In genomic region chr17:5153461-5153860, GRCm38 (mm10) we compare ENCODE assay signal across 28 mouse cellular contexts.
DNase-seq lines count a peak whose midpoint lies in the region; ATAC-seq and TF ChIP-seq lines count a peak whose summit lies in the region.
"Had no signal": no experiment of that assay in that cellular context is flagged by ENCODE, and none has a peak within 500 bp of the region (broad histone marks: within the 10 kb centered on the region; RNA-seq: fewer than 3 reads in every experiment).

No protein-coding gene starts in this region.

- H3K36me3 ChIP-seq in heart, embryonic 11.5 days (ENCODE audit: control insufficient read depth, insufficient read depth, low read length): no peaks in the 10 kb centered on the region
- H3K36me3 ChIP-seq in kidney, adult 2 months (ENCODE audit: control insufficient read depth, insufficient read depth, low read length): no peaks in the 10 kb centered on the region
- peaks cover 3% of the 10 kb centered on the region; the same call in 1 of the 2 replicates for H3K36me3 ChIP-seq in kidney, embryonic 15.5 days
- H3K36me3 ChIP-seq in liver, adult 2 months (ENCODE audit: control insufficient read depth, insufficient read depth, low read length): no peaks in the 10 kb centered on the region
- no peaks in the 10 kb centered on the region for H3K36me3 ChIP-seq in liver, embryonic 11.5 days (ENCODE audit: control insufficient read depth, insufficient read depth, low read length)
- H3K36me3 ChIP-seq: embryonic facial prominence, embryonic 13.5 days; embryonic facial prominence, embryonic 15.5 days; forebrain, embryonic 10.5 days; forebrain, embryonic 12.5 days had no signal

- no peaks in the 10 kb centered on the region for H3K27me3 ChIP-seq in heart, embryonic 11.5 days (ENCODE audit: control insufficient read depth, insufficient read depth, low read length)
- no peaks in the 10 kb centered on the region for H3K27me3 ChIP-seq in kidney, adult 2 months (replicated peaks; ENCODE audit: control insufficient read depth, insufficient read depth, low read length)
- H3K27me3 ChIP-seq in kidney, embryonic 15.5 days: no peaks in the 10 kb centered on the region
- H3K27me3 ChIP-seq in liver, adult 2 months (ENCODE audit: control insufficient read depth, insufficient read depth, low read length): no peaks in the 10 kb centered on the region
- H3K27me3 ChIP-seq in liver, embryonic 11.5 days (replicated peaks; ENCODE audit: control insufficient read depth, insufficient read depth, low read length): no peaks in the 10 kb centered on the region
- H3K27me3 ChIP-seq: CH12.LX; embryonic facial prominence, embryonic 13.5 days; embryonic facial prominence, embryonic 15.5 days; forebrain, embryonic 12.5 days; Patski had no signal

- no peak for TF ChIP-seq CTCF in kidney, adult 2 months (conservative IDR thresholded peaks at IDR 0.05; ENCODE audit: insufficient read depth, insufficient read length, low read depth, low read length)
- no peak for TF ChIP-seq CTCF in liver, adult 2 months (IDR thresholded peaks at IDR 0.05; ENCODE audit: low read depth, low read length)

- peak; percentile 55 for DNase-seq in heart, adult 11 months
- DNase-seq in kidney, adult 2 months: peak; percentile 29
- peak; percentile 65 for DNase-seq in liver, adult 2 months (ENCODE audit: extremely low read depth, low read depth, low spot score)
- no peak for DNase-seq in liver, embryonic 11.5 days (ENCODE audit: low spot score)
- DNase-seq in ovary, adult 18-20 months (ENCODE audit: low spot score): no peak
- DNase-seq: adrenal gland, adult 8-10 months; adrenal gland, postnatal 14 days; adrenal gland, postnatal 36 days; B cell, adult 2 months; cerebellum, adult 11-12 months; cerebellum, adult 2 months; cerebellum, adult 9-10 months; cerebellum, postnatal 10 days; cerebellum, postnatal 25 days; embryo, embryonic 11 days had no signal

- H3K9ac ChIP-seq in heart, embryonic 11.5 days (ENCODE audit: low read depth, low read length): no peak overlapping the region
- H3K9ac ChIP-seq in kidney, embryonic 15.5 days: no peak overlapping the region
- H3K9ac ChIP-seq in liver, adult 2 months (ENCODE audit: low read depth, low read length): no peak overlapping the region
- no peak overlapping the region for H3K9ac ChIP-seq in liver, embryonic 11.5 days (ENCODE audit: low read depth, low read length)
- H3K9ac ChIP-seq: embryonic facial prominence, embryonic 13.5 days; embryonic facial prominence, embryonic 15.5 days; forebrain, embryonic 12.5 days had no signal

- H3K4me2 ChIP-seq in heart, embryonic 11.5 days: no peak overlapping the region
- H3K4me2 ChIP-seq in kidney, embryonic 15.5 days: no peak overlapping the region
- no peak overlapping the region for H3K4me2 ChIP-seq in liver, embryonic 11.5 days
- H3K4me2 ChIP-seq: embryonic facial prominence, embryonic 13.5 days; embryonic facial prominence, embryonic 15.5 days; forebrain, embryonic 12.5 days had no signal

- H3K79me2 ChIP-seq in liver, adult 2 months (ENCODE audit: control insufficient read depth, insufficient read depth, low read length): peaks cover 30% of the 10 kb centered on the region; the same call in 1 of the 2 replicates

- WGBS in heart, embryonic 11.5 days (ENCODE audit: insufficient replicate concordance): 78% methylated on average over 2 of the region's 2 CpGs
- 30% methylated on average over 2 of the region's 2 CpGs for WGBS in kidney, adult 2 months
- WGBS in kidney, embryonic 15.5 days: 66% methylated on average over 2 of the region's 2 CpGs
- 16% methylated on average over 2 of the region's 2 CpGs for WGBS in liver, adult 2 months
- 80% methylated on average over 2 of the region's 2 CpGs for WGBS in liver, embryonic 11.5 days

- H3K4me1 ChIP-seq in heart, embryonic 11.5 days (ENCODE audit: control insufficient read depth, insufficient read depth, low read length): peaks cover 10% of the 10 kb centered on the region
- H3K4me1 ChIP-seq in kidney, adult 2 months (ENCODE audit: control insufficient read depth, insufficient read depth, low read length): peaks cover 26% of the 10 kb centered on the region
- peaks cover 37% of the 10 kb centered on the region for H3K4me1 ChIP-seq in kidney, embryonic 15.5 days
- peaks cover 3% of the 10 kb centered on the region; the same call in 1 of the 2 replicates for H3K4me1 ChIP-seq in liver, adult 2 months (ENCODE audit: control insufficient read depth, insufficient read depth, low read length)
- H3K4me1 ChIP-seq in liver, embryonic 11.5 days (replicated peaks; ENCODE audit: control insufficient read depth, insufficient read depth, low read length): peaks cover 7% of the 10 kb centered on the region; the same call in 1 of the 2 replicates

- no peaks in the 10 kb centered on the region for H3K9me3 ChIP-seq in heart, embryonic 11.5 days (replicated peaks; ENCODE audit: control insufficient read depth, low read length)
- no peaks in the 10 kb centered on the region for H3K9me3 ChIP-seq in kidney, embryonic 15.5 days (replicated peaks)
- H3K9me3 ChIP-seq in liver, embryonic 11.5 days (ENCODE audit: control insufficient read depth, low read length): no peaks in the 10 kb centered on the region
- H3K9me3 ChIP-seq: embryonic facial prominence, embryonic 13.5 days; embryonic facial prominence, embryonic 15.5 days; forebrain, embryonic 10.5 days; forebrain, embryonic 12.5 days; G1E had no signal

- no peak overlapping the region for H3K4me3 ChIP-seq in heart, embryonic 11.5 days (ENCODE audit: low read depth, low read length)
- H3K4me3 ChIP-seq in kidney, adult 2 months (ENCODE audit: insufficient read depth, low read depth, low read length): no peak overlapping the region
- H3K4me3 ChIP-seq in kidney, embryonic 15.5 days (replicated peaks): no peak overlapping the region
- no peak overlapping the region for H3K4me3 ChIP-seq in liver, adult 2 months (ENCODE audit: insufficient read depth, low read depth, low read length)
- H3K4me3 ChIP-seq in liver, embryonic 11.5 days (ENCODE audit: low read depth, low read length): no peak overlapping the region
- H3K4me3 ChIP-seq: embryonic facial prominence, embryonic 13.5 days; embryonic facial prominence, embryonic 15.5 days; erythroblast, embryonic 14.5 days; forebrain, embryonic 10.5 days; forebrain, embryonic 12.5 days had no signal

- H3K27ac ChIP-seq in heart, embryonic 11.5 days (ENCODE audit: low read depth, low read length): no peak overlapping the region
- H3K27ac ChIP-seq in kidney, adult 2 months (ENCODE audit: insufficient read depth, low read depth, low read length): no peak overlapping the region
- H3K27ac ChIP-seq in kidney, embryonic 15.5 days: no peak overlapping the region
- no peak overlapping the region for H3K27ac ChIP-seq in liver, adult 2 months (replicated peaks; ENCODE audit: insufficient read depth, low read depth, low read length)
- H3K27ac ChIP-seq in liver, embryonic 11.5 days (ENCODE audit: low read depth, low read length): no peak overlapping the region
- H3K27ac ChIP-seq: embryonic facial prominence, embryonic 13.5 days; embryonic facial prominence, embryonic 15.5 days; forebrain, embryonic 10.5 days; forebrain, embryonic 12.5 days had no signal

- TF ChIP-seq POLR2A in kidney, adult 2 months (IDR thresholded peaks at IDR 0.05; ENCODE audit: low read depth, low read length): no peak
- TF ChIP-seq POLR2A in liver, adult 2 months (IDR thresholded peaks at IDR 0.05; ENCODE audit: extremely low read depth, insufficient read depth, low read length): no peak

- ATAC-seq in heart, embryonic 11.5 days (replicated peaks; ENCODE audit: insufficient number of reproducible peaks, low FRiP score, low TSS enrichment): no peak
- ATAC-seq in kidney, embryonic 15.5 days (replicated peaks; ENCODE audit: low FRiP score): no peak
- no peak for ATAC-seq in liver, embryonic 11.5 days (replicated peaks; ENCODE audit: low FRiP score)
- ATAC-seq: activated CD4-positive, CD25-positive, alpha-beta regulatory T cell, adult 4 months; CD4-positive, CD25-positive, alpha-beta regulatory T cell, adult 4 months; forebrain, embryonic 14.5 days; Patski had no signal

Comparison
In these comparisons a context has a peak if more than half of its experiments do, and no peak if none do; other contexts are left out.
1. DNase-seq: peak in heart, adult 11 months (single experiment), kidney, adult 2 months (single experiment) and liver, adult 2 months (single experiment); none in liver, embryonic 11.5 days (single experiment) and ovary, adult 18-20 months (single experiment).